Mouse (Mus musculus): Measurements from ENCODE around the gene Sass6. TPM values are rescaled to one million over a fixed set of nuclear protein-coding genes. Genes with fewer than 3 reads are reported as not detected.
"Not testable (repeated sequence)": the region's sequence is repeated elsewhere in the genome, so short reads cannot be mapped to it uniquely, and the experiment has no call there.

Sass6 gene
- polyA plus RNA-seq, 1 experiment from 2014 or later, result 36.0 TPM

DNA sequence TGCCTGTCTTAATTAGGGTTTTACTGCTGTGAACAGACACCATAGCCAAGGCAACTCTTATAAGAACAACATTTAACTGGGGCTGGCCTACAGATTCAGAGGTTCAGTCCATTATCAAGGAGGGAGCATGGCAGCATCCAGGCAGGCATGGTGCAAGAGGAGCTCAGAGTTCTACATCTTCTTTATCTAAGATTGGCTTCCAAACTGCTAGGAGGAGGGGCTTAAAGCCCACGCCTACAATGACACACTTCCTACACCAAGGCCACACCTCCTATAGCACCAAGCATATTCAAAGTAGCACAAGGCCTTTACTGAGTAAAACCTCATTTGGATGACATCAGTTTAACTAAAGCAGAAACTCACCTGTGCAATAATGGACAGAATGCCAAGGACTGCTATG, 45.2 kb downstream of the Sass6 start:
- no peak for ATAC-seq (ENCODE audit: low FRiP score)
- Histone ChIP-seq H3K36me3 (ENCODE audit: control insufficient read depth, insufficient read depth, low read length) (peaks cover 18% of the 10 kb centered on the region), H3K27me3 (ENCODE audit: control insufficient read depth, insufficient read depth, low read length) (no peaks in the 10 kb centered on the region), H3K9ac (ENCODE audit: low read length) (no peak overlapping the region), H3K9me3 (ENCODE audit: control insufficient read depth, low read length) (no peaks in the 10 kb centered on the region), H3K4me1 (ENCODE audit: control insufficient read depth, insufficient read depth, low read length) (no peaks in the 10 kb centered on the region), H3K27ac (ENCODE audit: low read depth, low read length) (no peak overlapping the region), H3K4me2 (no peak overlapping the region), H3K4me3 (ENCODE audit: low read depth, low read length) (no peak overlapping the region)
- 75% methylated on average over 1 of the region's 1 CpGs for WGBS
- DNase-seq (ENCODE audit: low spot score, missing footprints), result no peak

DNA sequence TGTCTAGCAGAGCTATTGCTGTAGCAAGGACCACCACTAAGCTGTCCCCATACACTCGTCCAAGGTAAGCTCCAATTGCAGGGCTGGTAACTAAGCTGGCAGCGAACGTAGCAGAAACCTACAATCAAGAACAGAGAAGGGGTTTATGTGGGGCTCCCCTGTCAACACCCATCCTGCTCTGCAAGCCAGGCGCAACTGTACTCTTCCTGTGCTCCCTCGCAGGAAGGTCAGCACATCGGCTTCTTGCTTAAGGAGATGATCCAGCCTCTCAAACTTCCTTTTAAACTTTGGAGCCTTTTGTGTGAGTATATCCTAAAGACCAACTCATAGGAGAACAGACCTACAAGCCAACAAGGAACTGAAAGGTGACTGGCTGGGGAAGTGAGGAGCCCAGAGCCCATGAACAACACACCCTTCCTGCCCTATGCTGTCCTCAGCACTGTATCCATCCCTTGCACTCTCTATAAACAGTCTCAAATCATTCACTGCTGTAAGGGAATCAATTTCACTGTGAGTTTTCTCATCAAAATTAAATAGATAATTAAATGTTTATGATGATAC, 47.1 kb downstream of the Sass6 start:
- 97% methylated on average over 6 of the region's 6 CpGs for WGBS
- Histone ChIP-seq H3K27me3 (ENCODE audit: control insufficient read depth, insufficient read depth, low read length) (no peaks in the 10 kb centered on the region), H3K4me1 (ENCODE audit: control insufficient read depth, insufficient read depth, low read length) (no peaks in the 10 kb centered on the region), H3K9me3 (ENCODE audit: control insufficient read depth, low read length) (no peaks in the 10 kb centered on the region), H3K4me3 (ENCODE audit: low read depth, low read length) (no peak overlapping the region), H3K9ac (ENCODE audit: low read length) (no peak overlapping the region), H3K4me2 (no peak overlapping the region), H3K27ac (ENCODE audit: low read depth, low read length) (no peak overlapping the region), H3K36me3 (ENCODE audit: control insufficient read depth, insufficient read depth, low read length) (peaks cover 18% of the 10 kb centered on the region)
- DNase-seq (ENCODE audit: low spot score, missing footprints) (no peak), ATAC-seq (ENCODE audit: low FRiP score) (no peak)

DNA sequence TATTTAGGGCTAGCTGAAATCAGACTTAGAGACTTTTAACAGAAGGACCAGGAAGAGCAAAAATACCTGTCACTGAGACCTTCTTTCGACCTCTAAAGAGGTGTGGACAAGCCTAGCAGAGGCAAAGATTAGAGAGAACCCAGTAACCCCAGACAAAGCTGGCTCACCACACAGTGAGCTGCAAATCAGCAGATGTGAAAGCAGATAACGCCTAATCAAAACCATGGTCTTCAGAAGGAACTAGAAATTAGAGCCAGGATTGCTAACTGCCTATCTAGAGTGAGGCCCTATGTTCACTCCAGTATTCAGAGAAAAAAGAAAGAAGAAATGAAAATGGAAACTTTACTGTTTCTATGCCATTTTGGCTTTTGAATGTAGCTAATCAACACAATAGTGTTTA, 47.6 kb downstream of the Sass6 start:
- no peaks in the 10 kb centered on the region for H3K9me3 ChIP-seq (ENCODE audit: control insufficient read depth, low read length)
- DNase-seq (ENCODE audit: low spot score, missing footprints) (no peak), ATAC-seq (ENCODE audit: low FRiP score) (no peak)
- no peaks in the 10 kb centered on the region for H3K27me3 ChIP-seq (ENCODE audit: control insufficient read depth, insufficient read depth, low read length)
- no peak overlapping the region for H3K4me3 ChIP-seq (ENCODE audit: low read depth, low read length)
- 99% methylated on average over 2 of the region's 2 CpGs for WGBS
- peaks cover 18% of the 10 kb centered on the region for H3K36me3 ChIP-seq (ENCODE audit: control insufficient read depth, insufficient read depth, low read length)
- no peak overlapping the region for H3K27ac ChIP-seq (ENCODE audit: low read depth, low read length)
- H3K4me1 ChIP-seq (ENCODE audit: control insufficient read depth, insufficient read depth, low read length), result no peaks in the 10 kb centered on the region
- H3K4me2 ChIP-seq, result no peak overlapping the region
- H3K9ac ChIP-seq (ENCODE audit: low read length), result no peak overlapping the region

DNA sequence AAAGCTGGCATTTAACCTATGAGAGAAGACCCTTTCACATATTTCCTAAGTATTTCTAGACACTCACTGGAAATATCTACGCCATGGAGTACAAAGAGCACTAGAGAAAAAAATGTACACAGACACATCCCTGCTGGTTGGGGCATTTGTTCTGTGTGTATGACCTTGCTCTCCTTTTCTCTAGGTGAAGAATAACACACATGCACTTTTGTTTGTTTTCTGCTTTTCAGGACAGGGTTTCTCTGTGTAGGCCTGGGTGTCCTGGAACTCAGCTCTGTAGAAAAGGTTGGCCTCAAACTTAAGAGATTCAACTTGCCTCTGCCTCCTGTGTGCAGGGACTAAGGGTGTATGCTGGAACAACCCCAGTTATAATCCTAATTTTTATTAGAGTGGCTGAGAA, 51.6 kb downstream of the Sass6 start:
- Histone ChIP-seq H3K4me2 (no peak overlapping the region), H3K9ac (ENCODE audit: low read length) (no peak overlapping the region), H3K36me3 (ENCODE audit: control insufficient read depth, insufficient read depth, low read length) (peaks cover 9% of the 10 kb centered on the region), H3K4me3 (ENCODE audit: low read depth, low read length) (no peak overlapping the region), H3K27ac (ENCODE audit: low read depth, low read length) (no peak overlapping the region), H3K9me3 (ENCODE audit: control insufficient read depth, low read length) (no peaks in the 10 kb centered on the region), H3K4me1 (ENCODE audit: control insufficient read depth, insufficient read depth, low read length) (no peaks in the 10 kb centered on the region), H3K27me3 (ENCODE audit: control insufficient read depth, insufficient read depth, low read length) (no peaks in the 10 kb centered on the region)
- WGBS, result 95% methylated on average over 1 of the region's 1 CpGs
- DNase-seq (ENCODE audit: low spot score, missing footprints) (peak; percentile 51), ATAC-seq (ENCODE audit: low FRiP score) (no peak)

DNA sequence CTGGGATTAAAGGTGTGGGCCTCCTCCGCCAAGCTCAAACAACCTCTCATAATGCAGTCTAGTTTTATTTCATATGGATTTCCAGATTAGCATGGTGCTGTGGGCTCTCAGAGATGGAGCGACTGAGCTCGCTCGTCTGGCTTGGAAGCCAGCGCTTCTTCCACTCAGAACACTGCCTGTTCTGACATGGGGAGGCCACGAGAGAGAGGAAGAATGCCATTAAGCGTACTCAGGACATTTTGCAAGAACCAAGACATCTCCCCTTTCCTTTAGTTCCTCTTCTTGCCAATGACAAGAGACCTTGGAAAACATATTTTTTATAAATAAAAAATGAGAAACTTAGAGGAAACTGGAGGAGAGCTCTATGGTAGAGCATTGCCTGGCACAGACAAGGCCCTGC, 54.0 kb downstream of the Sass6 start:
- 94% methylated on average over 7 of the region's 7 CpGs for WGBS
- peaks cover 5% of the 10 kb centered on the region; the same call in 1 of the 2 replicates for H3K36me3 ChIP-seq (ENCODE audit: control insufficient read depth, insufficient read depth, low read length)
- no peak for ATAC-seq (ENCODE audit: low FRiP score)

DNA sequence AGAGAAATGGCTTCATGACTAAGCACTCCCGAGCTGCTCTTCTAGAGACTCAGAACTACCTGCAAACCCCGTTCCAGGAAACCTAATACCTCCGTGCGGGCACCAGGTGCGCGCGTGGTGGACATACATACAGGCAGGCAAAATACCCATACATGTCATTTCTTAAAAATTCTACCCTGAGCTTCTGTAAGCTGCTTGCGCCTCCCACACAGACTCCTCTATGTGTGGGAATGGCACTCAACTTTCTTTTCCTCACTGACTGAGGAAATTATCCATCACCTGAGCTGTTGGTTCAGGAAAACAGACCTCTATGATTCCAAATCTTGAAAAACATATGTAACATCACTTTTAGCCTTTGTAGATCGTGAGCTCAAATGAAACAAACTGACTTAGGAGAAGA, 55.9 kb downstream of the Sass6 start:
- ATAC-seq (ENCODE audit: low FRiP score) (no peak), DNase-seq (ENCODE audit: low spot score, missing footprints) (no peak)
- no peak overlapping the region for H3K9ac ChIP-seq (ENCODE audit: low read length)
- no peaks in the 10 kb centered on the region for H3K4me1 ChIP-seq (ENCODE audit: control insufficient read depth, insufficient read depth, low read length)
- H3K36me3 ChIP-seq (ENCODE audit: control insufficient read depth, insufficient read depth, low read length), result no peaks in the 10 kb centered on the region
- no peak overlapping the region for H3K4me3 ChIP-seq (ENCODE audit: low read depth, low read length)
- H3K9me3 ChIP-seq (ENCODE audit: control insufficient read depth, low read length), result no peaks in the 10 kb centered on the region
- H3K27me3 ChIP-seq (ENCODE audit: control insufficient read depth, insufficient read depth, low read length), result no peaks in the 10 kb centered on the region
- no peak overlapping the region for H3K4me2 ChIP-seq
- 95% methylated on average over 9 of the region's 9 CpGs for WGBS
- no peak overlapping the region for H3K27ac ChIP-seq (ENCODE audit: low read depth, low read length)

More for the DNA sequence above, 54.0 kb downstream of the Sass6 start:
- H3K4me1 ChIP-seq (ENCODE audit: control insufficient read depth, insufficient read depth, low read length), result no peaks in the 10 kb centered on the region
- no peak overlapping the region for H3K4me2 ChIP-seq
- no peak for DNase-seq (ENCODE audit: low spot score, missing footprints)
- H3K9ac ChIP-seq (ENCODE audit: low read length), result no peak overlapping the region
- no peaks in the 10 kb centered on the region for H3K9me3 ChIP-seq (ENCODE audit: control insufficient read depth, low read length)
- H3K27me3 ChIP-seq (ENCODE audit: control insufficient read depth, insufficient read depth, low read length), result no peaks in the 10 kb centered on the region
- no peak overlapping the region for H3K27ac ChIP-seq (ENCODE audit: low read depth, low read length)
- no peak overlapping the region for H3K4me3 ChIP-seq (ENCODE audit: low read depth, low read length)

DNA sequence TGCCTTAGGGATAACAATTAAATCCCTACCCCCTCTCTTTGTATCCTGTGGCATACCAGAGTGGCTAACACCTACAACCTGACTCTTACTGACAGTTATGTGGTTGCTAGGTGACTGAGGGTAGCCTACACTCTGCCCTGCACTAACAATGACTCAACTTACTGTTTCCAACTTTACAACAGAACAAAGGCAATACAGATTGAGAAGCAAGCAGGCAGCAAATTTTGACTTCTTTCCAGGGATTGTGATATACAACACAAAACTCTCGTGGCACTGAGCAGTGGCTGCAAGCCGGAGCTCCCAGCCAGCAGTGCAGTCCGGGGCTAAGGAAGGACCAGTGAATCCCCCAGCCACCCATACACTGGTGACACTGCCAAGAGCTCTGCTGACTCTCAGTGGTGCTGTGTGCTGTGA, 57.3 kb downstream of the Sass6 start:
- no peak overlapping the region for H3K9ac ChIP-seq (ENCODE audit: low read length)
- peaks cover 2% of the 10 kb centered on the region; the same call in 1 of the 2 replicates for H3K4me1 ChIP-seq (ENCODE audit: control insufficient read depth, insufficient read depth, low read length)
- 74% methylated on average over 3 of the region's 3 CpGs for WGBS
- H3K36me3 ChIP-seq (ENCODE audit: control insufficient read depth, insufficient read depth, low read length), result no peaks in the 10 kb centered on the region
- H3K27me3 ChIP-seq (ENCODE audit: control insufficient read depth, insufficient read depth, low read length), result no peaks in the 10 kb centered on the region
- H3K4me3 ChIP-seq (ENCODE audit: low read depth, low read length), result no peak overlapping the region
- DNase-seq (ENCODE audit: low spot score, missing footprints), result peak; percentile 76
- no peak overlapping the region for H3K4me2 ChIP-seq
- H3K27ac ChIP-seq (ENCODE audit: low read depth, low read length), result no peak overlapping the region
- ATAC-seq (ENCODE audit: low FRiP score), result 0 out of 2 replicates have a peak, but pooled peaks have one; percentile 38
- no peaks in the 10 kb centered on the region for H3K9me3 ChIP-seq (ENCODE audit: control insufficient read depth, low read length)

DNA sequence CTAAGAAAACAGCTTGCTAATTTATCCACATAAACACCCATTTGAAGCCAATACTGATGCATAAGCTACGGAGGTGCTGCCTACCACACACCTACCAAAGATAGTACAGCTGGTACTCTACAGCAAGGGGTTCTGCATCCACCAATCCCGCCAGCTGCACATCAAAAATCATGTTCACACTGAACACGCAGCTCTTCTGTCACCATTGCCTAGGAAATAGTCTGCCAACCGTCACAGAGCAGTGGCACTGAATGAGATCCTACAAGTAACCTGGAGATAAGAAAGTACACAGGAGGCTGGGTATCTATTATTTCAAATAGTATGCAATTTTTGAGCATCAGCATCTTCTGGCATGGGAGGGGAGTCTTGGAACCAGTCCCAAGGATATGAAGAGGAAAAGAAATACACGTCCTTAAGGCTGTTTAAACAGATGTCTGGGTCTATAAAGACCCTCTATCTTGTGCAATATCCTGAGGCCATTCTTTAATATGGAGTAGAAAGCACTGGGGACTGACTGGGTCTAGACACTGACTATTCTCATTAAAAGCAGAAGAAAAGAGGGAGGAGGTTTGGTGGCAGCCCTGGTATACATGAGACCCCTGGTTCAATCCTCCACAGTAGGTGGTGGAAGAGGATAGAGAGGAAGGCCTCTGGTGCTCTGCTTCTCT, 58.6 kb downstream of the Sass6 start:
- Histone ChIP-seq H3K4me1 (ENCODE audit: control insufficient read depth, insufficient read depth, low read length) (peaks cover 2% of the 10 kb centered on the region; the same call in 1 of the 2 replicates), H3K27ac (ENCODE audit: low read depth, low read length) (no peak overlapping the region), H3K4me3 (ENCODE audit: low read depth, low read length) (no peak overlapping the region), H3K4me2 (no peak overlapping the region), H3K36me3 (ENCODE audit: control insufficient read depth, insufficient read depth, low read length) (no peaks in the 10 kb centered on the region), H3K27me3 (ENCODE audit: control insufficient read depth, insufficient read depth, low read length) (no peaks in the 10 kb centered on the region), H3K9me3 (ENCODE audit: control insufficient read depth, low read length) (no peaks in the 10 kb centered on the region), H3K9ac (ENCODE audit: low read length) (no peak overlapping the region)
- DNase-seq (ENCODE audit: low spot score, missing footprints) (peak; percentile 75), ATAC-seq (ENCODE audit: low FRiP score) (no peak)
- WGBS, result 86% methylated on average over 5 of the region's 5 CpGs

DNA sequence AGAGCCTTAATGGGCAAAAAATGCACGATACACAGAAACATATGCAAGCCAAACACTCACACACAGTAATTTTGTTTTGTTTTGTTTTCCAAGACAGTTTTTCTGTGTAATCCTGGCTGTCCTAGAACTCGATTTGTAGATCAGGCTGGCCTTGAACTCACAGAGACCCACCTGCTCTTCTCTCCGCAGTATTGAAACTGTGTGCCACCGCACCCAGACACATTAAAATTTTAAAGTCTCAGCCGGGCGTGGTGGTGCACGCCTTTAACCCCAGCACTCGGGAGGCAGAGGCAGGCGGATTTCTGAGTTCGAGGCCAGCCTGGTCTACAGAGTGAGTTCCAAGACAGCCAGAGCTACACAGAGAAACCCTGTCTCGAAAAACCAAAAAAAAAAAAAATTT, 59.3 kb downstream of the Sass6 start:
- not testable (repeated sequence) for H3K4me3 ChIP-seq (ENCODE audit: low read depth, low read length); ATAC-seq (ENCODE audit: low FRiP score); H3K9me3 ChIP-seq (ENCODE audit: control insufficient read depth, low read length); H3K4me2 ChIP-seq; H3K4me1 ChIP-seq (ENCODE audit: control insufficient read depth, insufficient read depth, low read length); DNase-seq (ENCODE audit: low spot score, missing footprints); H3K27me3 ChIP-seq (ENCODE audit: control insufficient read depth, insufficient read depth, low read length); H3K36me3 ChIP-seq (ENCODE audit: control insufficient read depth, insufficient read depth, low read length); H3K27ac ChIP-seq (ENCODE audit: low read depth, low read length); H3K9ac ChIP-seq (ENCODE audit: low read length)
- 93% methylated on average over 11 of the region's 11 CpGs for WGBS
